Mouse (Mus musculus) liver, embryonic 14.5 days (tissue): ENCODE measurements at regions not wholly inside any gene's neighbourhood (a gene's known extent, or its start where the extent isn't known, plus 50 kb on each side); places are given as distances from the start of the nearest gene placed in this dataset.

ENCODE experiments used
- CTCF ChIP-seq: IDR thresholded peaks from 2 replicates; pipeline ENCODE4 v1.5.1; 2016; ENCODE audit warnings: antibody characterized with exemption, low read depth, control low read depth
- EP300 ChIP-seq: IDR thresholded peaks from 2 replicates; pipeline ENCODE4 v1.6.1; 2016; ENCODE audit warnings: antibody characterized with exemption, low read depth

- TF ChIP-seq CTCF, result no peak
- TF ChIP-seq EP300, result no peak
Observed at GRCm38 (mm10) chr10:117525608-117526007, 103.7 kb upstream of the Cpm start.
